8 mouse cellular contexts compared by ENCODE assay signal in genomic region chr19:30114919-30115441, GRCm38 (mm10).
DNase-seq lines count a peak whose midpoint lies in the region; ATAC-seq lines count a peak whose summit lies in the region.
"Had no signal": no experiment of that assay in that cellular context is flagged by ENCODE, and none has a peak within 500 bp of the region (broad histone marks: within the 10 kb centered on the region; RNA-seq: fewer than 3 reads in every experiment).

No protein-coding gene starts in this region.

- WGBS in lung, embryonic 15.5 days = 24% methylated on average over 14 of the region's 14 CpGs
- WGBS in forebrain, embryonic 12.5 days = 49% methylated on average over 14 of the region's 14 CpGs
- WGBS in hindbrain, embryonic 15.5 days = 44% methylated on average over 14 of the region's 14 CpGs
- 42% methylated on average over 14 of the region's 14 CpGs for WGBS in neural tube, embryonic 15.5 days

- peaks cover 8% of the 10 kb centered on the region; the same call in 1 of the 2 replicates for H3K4me1 ChIP-seq in lung, embryonic 15.5 days
- H3K4me1 ChIP-seq in forebrain, embryonic 12.5 days = peaks cover 67% of the 10 kb centered on the region
- peaks cover 43% of the 10 kb centered on the region for H3K4me1 ChIP-seq in hindbrain, embryonic 15.5 days (replicated peaks)
- peaks cover 33% of the 10 kb centered on the region for H3K4me1 ChIP-seq in neural tube, embryonic 15.5 days

- no peak overlapping the region for H3K4me3 ChIP-seq in lung, embryonic 15.5 days
- no peak overlapping the region for H3K4me3 ChIP-seq in forebrain, embryonic 12.5 days (replicated peaks)
- no peak overlapping the region for H3K4me3 ChIP-seq in hindbrain, embryonic 15.5 days
- no peak overlapping the region for H3K4me3 ChIP-seq in neural tube, embryonic 15.5 days (replicated peaks)

- H3K27ac ChIP-seq in lung, embryonic 15.5 days = no peak overlapping the region
- H3K27ac ChIP-seq in forebrain, embryonic 12.5 days = peak overlapping the region; percentile 53
- H3K27ac ChIP-seq in hindbrain, embryonic 15.5 days (replicated peaks) = 0 out of 2 replicates have a peak overlapping the region, but pooled peaks have one; percentile 23
- no peak overlapping the region for H3K27ac ChIP-seq in neural tube, embryonic 15.5 days (replicated peaks)

- no peak overlapping the region for H3K9ac ChIP-seq in lung, embryonic 15.5 days
- no peak overlapping the region for H3K9ac ChIP-seq in forebrain, embryonic 12.5 days
- H3K9ac ChIP-seq in hindbrain, embryonic 15.5 days = no peak overlapping the region
- H3K9ac ChIP-seq in neural tube, embryonic 15.5 days (replicated peaks) = no peak overlapping the region

- no peak for DNase-seq in lung, postnatal 36 days
- DNase-seq in ovary, postnatal 14 days (ENCODE audit: low spot score) = no peak
- DNase-seq: liver had no signal

- peak overlapping the region; percentile 31; the same call in 1 of the 2 replicates for H3K4me2 ChIP-seq in lung, embryonic 15.5 days
- peak overlapping the region; percentile 13; the same call in 1 of the 2 replicates for H3K4me2 ChIP-seq in forebrain, embryonic 12.5 days
- peak overlapping the region; percentile 18 for H3K4me2 ChIP-seq in hindbrain, embryonic 15.5 days
- H3K4me2 ChIP-seq in neural tube, embryonic 15.5 days = peak overlapping the region; percentile 17; the same call in 1 of the 2 replicates

- no peak for ATAC-seq in lung, embryonic 15.5 days (ENCODE audit: borderline replicate concordance, extremely low read depth, low FRiP score, low TSS enrichment)
- ATAC-seq in forebrain, embryonic 12.5 days (ENCODE audit: low FRiP score) = no peak
- ATAC-seq in hindbrain, embryonic 15.5 days (ENCODE audit: low FRiP score, low read depth) = no peak
- ATAC-seq in neural tube, embryonic 15.5 days (ENCODE audit: low FRiP score) = no peak
- ATAC-seq in granulocyte monocyte progenitor cell, adult 5-6 weeks (replicated peaks; ENCODE audit: poor library complexity, severe bottlenecking) = no peak

- no peaks in the 10 kb centered on the region for H3K36me3 ChIP-seq in lung, embryonic 15.5 days
- peaks cover 14% of the 10 kb centered on the region; the same call in 1 of the 2 replicates for H3K36me3 ChIP-seq in forebrain, embryonic 12.5 days (replicated peaks)
- H3K36me3 ChIP-seq in hindbrain, embryonic 15.5 days = no peaks in the 10 kb centered on the region
- no peaks in the 10 kb centered on the region for H3K36me3 ChIP-seq in neural tube, embryonic 15.5 days

- H3K9me3 ChIP-seq in lung, embryonic 15.5 days = no peaks in the 10 kb centered on the region
- no peaks in the 10 kb centered on the region for H3K9me3 ChIP-seq in forebrain, embryonic 12.5 days
- H3K9me3 ChIP-seq in hindbrain, embryonic 15.5 days = no peaks in the 10 kb centered on the region
- no peaks in the 10 kb centered on the region for H3K9me3 ChIP-seq in neural tube, embryonic 15.5 days (replicated peaks)

- H3K27me3 ChIP-seq in lung, embryonic 15.5 days = no peaks in the 10 kb centered on the region
- no peaks in the 10 kb centered on the region for H3K27me3 ChIP-seq in forebrain, embryonic 12.5 days
- H3K27me3 ChIP-seq in hindbrain, embryonic 15.5 days = no peaks in the 10 kb centered on the region
- H3K27me3 ChIP-seq in neural tube, embryonic 15.5 days (replicated peaks) = no peaks in the 10 kb centered on the region

Comparison
In these comparisons a context has a peak if more than half of its experiments do, and no peak if none do; other contexts are left out.
1. H3K27ac ChIP-seq: peak in forebrain, embryonic 12.5 days (single experiment) and hindbrain, embryonic 15.5 days (single experiment); none in lung, embryonic 15.5 days (single experiment) and neural tube, embryonic 15.5 days (single experiment).
2. Peak in every context shown above with its lines, with median percentiles within 50 percentile points of each other: H3K4me2 ChIP-seq.